Mouse (Mus musculus) cerebellum, adult 2 months (tissue): ENCODE measurements around the gene Gucy1b1.

ENCODE experiments used
- CTCF ChIP-seq: fragments of 200-500 bp; IDR thresholded peaks from 2 replicates; pipeline ENCODE4 v1.5.1; 2011; ENCODE audit warnings: low read depth, mild to moderate bottlenecking, control low read depth, low read length, moderate library complexity, borderline replicate concordance; ENCODE audit not compliant: insufficient read depth
- POLR2A ChIP-seq: fragments of 200-500 bp; IDR thresholded peaks from 2 replicates; pipeline ENCODE4 v1.6.1; 2011; ENCODE audit warnings: low read length, control low read depth, borderline replicate concordance; ENCODE audit not compliant: insufficient read depth

GRCm38 (mm10) chr3:82014148-82014703 is 60.3 kb downstream of the Gucy1b1 start:
- no peak for TF ChIP-seq CTCF
- no peak for TF ChIP-seq POLR2A
